10 mouse cellular contexts compared by ENCODE assay signal in the genomic region with DNA sequence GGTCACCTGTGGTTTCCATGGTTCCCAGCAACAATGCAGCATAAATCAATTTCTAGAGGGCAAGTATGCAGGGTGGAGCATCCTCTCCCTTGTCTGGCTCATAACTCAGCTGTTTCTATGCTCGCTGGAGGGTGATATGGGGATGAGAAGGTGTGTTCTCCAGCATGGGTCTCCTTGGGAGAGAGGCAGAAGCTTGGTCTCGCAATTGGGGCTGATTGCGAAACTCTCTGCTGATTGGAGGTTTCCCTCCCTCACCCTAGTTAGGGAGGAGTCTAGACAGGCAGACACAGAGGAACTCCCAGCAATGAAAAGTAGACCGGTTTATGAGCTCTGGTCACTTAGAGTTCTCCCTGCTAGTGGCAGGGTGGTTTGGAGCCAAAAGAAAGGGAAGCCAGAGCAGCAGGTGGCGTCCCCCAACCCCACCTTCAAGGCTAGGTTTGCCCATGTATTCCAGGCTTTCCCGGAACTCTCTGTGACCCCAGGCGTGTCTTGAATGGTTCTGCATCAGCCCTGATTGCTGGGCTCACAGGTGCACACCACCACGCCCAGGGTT. TPM values are rescaled to one million over a fixed set of nuclear protein-coding genes. Genes with fewer than 3 reads are reported as not detected.
DNase-seq lines count a peak whose midpoint lies in the region; ATAC-seq and TF ChIP-seq lines count a peak whose summit lies in the region.
"Had no signal": no experiment of that assay in that cellular context is flagged by ENCODE, and none has a peak within 500 bp of the region (broad histone marks: within the 10 kb centered on the region; RNA-seq: fewer than 3 reads in every experiment).

No protein-coding gene starts in this region.

- WGBS in embryonic facial prominence, embryonic 14.5 days = 59% methylated on average over 8 of the region's 8 CpGs
- WGBS in embryonic facial prominence, embryonic 10.5 days = 70% methylated on average over 8 of the region's 8 CpGs
- 47% methylated on average over 8 of the region's 8 CpGs for WGBS in intestine, embryonic 14.5 days

- no peak overlapping the region for H3K9ac ChIP-seq in embryonic facial prominence, embryonic 14.5 days (ENCODE audit: low read depth, low read length)
- peak overlapping the region; percentile 39; the same call in 1 of the 2 replicates for H3K9ac ChIP-seq in ES-Bruce4 (ENCODE audit: low read depth, poor library complexity, severe bottlenecking)
- no peak overlapping the region for H3K9ac ChIP-seq in intestine, embryonic 14.5 days (ENCODE audit: low read length)

- peak; percentile 53 for DNase-seq in embryonic facial prominence, embryonic 14.5 days (ENCODE audit: low spot score)
- DNase-seq in embryonic facial prominence, embryonic 10.5 days (ENCODE audit: low spot score) = no peak
- peak; percentile 63 for DNase-seq in intestine, embryonic 14.5 days (ENCODE audit: low spot score)
- DNase-seq in layer of hippocampus, adult 11-12 months (ENCODE audit: low spot score) = no peak
- DNase-seq in frontal cortex, postnatal 36 days (ENCODE audit: low spot score in 2 of 2) = no peak
- no peak for DNase-seq in thymus, postnatal 4 days
- DNase-seq: kidney, adult 18-20 months; left cerebral cortex, postnatal 4 days had no signal

- no peak overlapping the region for H3K4me2 ChIP-seq in embryonic facial prominence, embryonic 14.5 days (ENCODE audit: low read depth, low read length)
- H3K4me2 ChIP-seq in intestine, embryonic 14.5 days (ENCODE audit: low read length) = no peak overlapping the region

- no peaks in the 10 kb centered on the region for H3K4me1 ChIP-seq in embryonic facial prominence, embryonic 14.5 days (ENCODE audit: control insufficient read depth, insufficient read depth, low read length)
- no peaks in the 10 kb centered on the region; the same call in 1 of the 2 replicates for H3K4me1 ChIP-seq in embryonic facial prominence, embryonic 10.5 days
- H3K4me1 ChIP-seq in ES-Bruce4 (ENCODE audit: control insufficient read depth, insufficient read depth, low read length) = peaks cover 6% of the 10 kb centered on the region
- 0 out of 2 replicates have a peak, but pooled peaks cover 5% of the 10 kb centered on the region for H3K4me1 ChIP-seq in intestine, embryonic 14.5 days (replicated peaks; ENCODE audit: control insufficient read depth, insufficient read depth, low read length)

- no peak overlapping the region for H3K27ac ChIP-seq in embryonic facial prominence, embryonic 14.5 days (replicated peaks; ENCODE audit: low read depth, low read length)
- no peak overlapping the region for H3K27ac ChIP-seq in embryonic facial prominence, embryonic 10.5 days (replicated peaks)
- peak overlapping the region; percentile 85 for H3K27ac ChIP-seq in ES-Bruce4 (ENCODE audit: insufficient read depth, low read length)
- H3K27ac ChIP-seq in intestine, embryonic 14.5 days (ENCODE audit: low read depth) = no peak overlapping the region

- TF ChIP-seq EP300 in ES-Bruce4 (IDR thresholded peaks at IDR 0.05; ENCODE audit: insufficient read depth, low read depth, low read length) = peak; percentile 82

- ATAC-seq in embryonic facial prominence, embryonic 14.5 days (ENCODE audit: low read depth) = no peak
- peak; percentile 73 for ATAC-seq in intestine, embryonic 14.5 days (replicated peaks; ENCODE audit: low FRiP score, low TSS enrichment, low read depth)
- peak; percentile 97 for ATAC-seq in megakaryocyte progenitor cell, adult 5-6 weeks (replicated peaks; ENCODE audit: poor library complexity)

- no peaks in the 10 kb centered on the region for H3K36me3 ChIP-seq in embryonic facial prominence, embryonic 14.5 days (ENCODE audit: control insufficient read depth, insufficient read depth, low read length)
- H3K36me3 ChIP-seq in embryonic facial prominence, embryonic 10.5 days (replicated peaks) = no peaks in the 10 kb centered on the region
- H3K36me3 ChIP-seq in ES-Bruce4 (ENCODE audit: control insufficient read depth, insufficient read depth, low read length, poor library complexity, severe bottlenecking) = no peaks in the 10 kb centered on the region
- H3K36me3 ChIP-seq in intestine, embryonic 14.5 days (ENCODE audit: control insufficient read depth, insufficient read depth, low read length) = no peaks in the 10 kb centered on the region

- no peak overlapping the region for H3K4me3 ChIP-seq in embryonic facial prominence, embryonic 14.5 days (ENCODE audit: low read depth, low read length)
- H3K4me3 ChIP-seq in embryonic facial prominence, embryonic 10.5 days = no peak overlapping the region
- peak overlapping the region; percentile 47 for H3K4me3 ChIP-seq in ES-Bruce4 (ENCODE audit: low read depth, low read length)
- H3K4me3 ChIP-seq in intestine, embryonic 14.5 days (ENCODE audit: low read depth, low read length) = no peak overlapping the region

- no peaks in the 10 kb centered on the region for H3K27me3 ChIP-seq in embryonic facial prominence, embryonic 14.5 days (replicated peaks; ENCODE audit: control insufficient read depth, insufficient read depth, low read length)
- no peaks in the 10 kb centered on the region for H3K27me3 ChIP-seq in embryonic facial prominence, embryonic 10.5 days (replicated peaks; ENCODE audit: low read depth, poor library complexity, severe bottlenecking)
- no peaks in the 10 kb centered on the region for H3K27me3 ChIP-seq in ES-Bruce4 (ENCODE audit: control insufficient read depth, insufficient read depth, low read length, poor library complexity, severe bottlenecking)
- H3K27me3 ChIP-seq in intestine, embryonic 14.5 days (replicated peaks; ENCODE audit: control insufficient read depth, insufficient read depth, low read length) = no peaks in the 10 kb centered on the region

- TF ChIP-seq CTCF in ES-Bruce4 (IDR thresholded peaks at IDR 0.05; ENCODE audit: low read depth, low read length) = no peak

- peaks cover 5% of the 10 kb centered on the region; the same call in 1 of the 2 replicates for H3K9me3 ChIP-seq in embryonic facial prominence, embryonic 14.5 days (ENCODE audit: control insufficient read depth, low read length)
- H3K9me3 ChIP-seq in embryonic facial prominence, embryonic 10.5 days = no peaks in the 10 kb centered on the region
- H3K9me3 ChIP-seq in ES-Bruce4 (replicated peaks; ENCODE audit: control insufficient read depth, insufficient read depth, low read length, poor library complexity, severe bottlenecking) = no peaks in the 10 kb centered on the region
- H3K9me3 ChIP-seq in intestine, embryonic 14.5 days (ENCODE audit: control insufficient read depth, low read length) = no peaks in the 10 kb centered on the region

- TF ChIP-seq POLR2A in ES-Bruce4 (IDR thresholded peaks at IDR 0.05; ENCODE audit: insufficient read depth, low read length) = no peak

RNA-seq across cellular contexts. Expression of gene Plekhg6, which starts 30.5 kb away (rescaled TPM):
- 1.0 and 1.4 TPM in 2 replicates for polyA plus RNA-seq in embryonic facial prominence, embryonic 14.5 days (2014; fragmentation: Nextera tagmentation; extraction: Ambion mirVana)
- polyA plus RNA-seq in embryonic facial prominence, embryonic 10.5 days (2016; fragmentation: Nextera tagmentation; extraction: Ambion mirVana) = 0.21 and 0.32 TPM in 2 replicates
- 2.3 and 2.5 TPM in 2 replicates for polyA plus RNA-seq in ES-Bruce4 (2011; ENCODE audit: insufficient read depth, insufficient read length, low read depth, missing spikeins)
- polyA plus RNA-seq in intestine, embryonic 14.5 days (2014; fragmentation: Nextera tagmentation; extraction: Ambion mirVana) = 2.4 and 2.8 TPM in 2 replicates
- total RNA-seq in megakaryocyte progenitor cell, adult 5-6 weeks (2015) = not detected in 2 replicates
- not detected in 2 replicates for total RNA-seq in megakaryocyte progenitor cell, adult 5-6 weeks (2017)
- total RNA-seq: left cerebral cortex, postnatal 4 days had no signal

Comparison
In these comparisons a context has a peak if more than half of its experiments do, and no peak if none do; other contexts are left out.
1. DNase-seq: peak in embryonic facial prominence, embryonic 14.5 days (single experiment) and intestine, embryonic 14.5 days (single experiment); none in embryonic facial prominence, embryonic 10.5 days (single experiment), layer of hippocampus, adult 11-12 months (single experiment), frontal cortex, postnatal 36 days (0 of 2) and thymus, postnatal 4 days (single experiment).